Mouse (Mus musculus): ENCODE measurements around the gene Trim62.

The Trim62 gene

DNA sequence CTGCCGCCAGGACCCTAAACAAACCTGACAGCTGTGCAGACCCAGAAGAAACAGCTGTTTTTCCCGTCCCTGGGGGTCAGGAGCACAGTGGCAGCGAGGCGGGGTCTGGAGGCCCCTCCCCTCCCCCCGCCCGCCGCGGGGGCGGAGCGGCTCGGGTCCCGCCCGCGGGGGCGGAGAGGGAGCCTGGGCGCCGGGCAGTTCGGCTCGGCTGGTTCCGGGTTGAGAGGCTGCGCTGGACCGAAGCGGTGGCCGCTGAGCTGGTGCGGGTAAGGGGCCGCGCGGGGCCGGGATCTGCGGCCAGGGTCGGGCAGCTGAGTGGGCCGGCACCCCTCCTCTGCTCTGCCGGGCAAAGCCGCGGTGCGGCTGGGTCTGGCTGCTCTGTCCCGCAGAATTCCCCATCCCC, at the start of gene Trim62:
Gene Trim62, plus strand, starts transcription at position 202 of the 403 bp plus-strand sequence.
- peak; percentile 86 for DNase-seq

DNA sequence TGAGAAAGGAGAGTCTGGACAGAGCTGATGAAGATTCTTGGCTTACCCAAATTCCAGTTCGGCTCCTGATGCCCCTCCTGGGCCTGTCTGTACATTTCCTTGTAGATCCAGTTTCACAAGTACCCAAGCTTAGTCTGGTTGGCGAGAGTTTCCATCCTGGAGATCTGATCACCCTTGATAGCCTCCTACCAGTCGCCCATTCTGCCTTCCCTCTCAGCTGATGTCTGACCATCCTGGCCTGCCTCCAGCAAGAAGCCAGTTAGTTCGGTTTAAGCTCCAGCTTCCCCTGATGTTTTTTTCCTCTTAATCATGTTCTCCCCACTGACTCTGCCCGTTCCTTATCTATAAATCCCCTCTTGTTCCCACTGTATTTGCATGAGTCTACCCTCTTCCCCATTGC, 45.2 kb upstream of the Trim62 start:
- DNase-seq, result no peak

GRCm38 (mm10) chr4:128839811-128840738, 43.3 kb upstream of the Trim62 start:
- no peak for DNase-seq

- DNase-seq, result no peak
Measured at GRCm38 (mm10) chr4:128841259-128841658, 42.1 kb upstream of the Trim62 start.

GRCm38 (mm10) chr4:128844566-128844965, 38.8 kb upstream of the Trim62 start:
- DNase-seq, result no peak

DNA sequence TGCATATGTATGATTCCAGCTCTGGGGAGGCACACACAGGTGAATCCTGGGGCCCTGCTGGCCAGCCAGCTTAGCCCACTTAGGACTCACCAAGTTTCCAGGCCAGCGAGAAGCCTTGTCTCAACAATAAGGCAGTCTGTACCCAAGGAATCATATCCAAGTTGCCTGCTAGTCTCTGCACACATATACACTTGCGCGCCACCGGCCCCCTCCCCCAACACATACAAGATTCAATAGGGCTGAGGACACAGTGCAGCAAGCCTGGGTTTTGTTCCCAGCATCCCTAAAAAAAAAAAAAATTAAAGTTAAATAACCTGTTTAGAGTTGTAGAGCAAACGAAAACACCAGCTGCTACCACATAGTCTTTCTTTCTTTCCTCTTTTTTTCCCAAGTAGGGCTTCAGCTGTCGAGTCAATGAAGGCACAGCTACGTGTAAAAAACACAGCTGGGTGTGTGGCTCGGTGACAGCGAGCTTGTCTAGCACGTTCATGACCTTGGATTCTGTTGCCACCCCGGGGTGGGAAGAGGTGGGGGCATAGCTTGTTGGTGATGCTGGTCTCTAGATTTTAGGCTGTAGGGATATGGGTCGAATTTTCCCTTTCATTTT, 37.9 kb upstream of the Trim62 start:
- no peak for DNase-seq

- no peak for DNase-seq
Measured at GRCm38 (mm10) chr4:128848961-128849360, 34.4 kb upstream of the Trim62 start.

- no peak for DNase-seq
Measured at GRCm38 (mm10) chr4:128849686-128850085, 33.7 kb upstream of the Trim62 start.

GRCm38 (mm10) chr4:128852266-128852887, 31.0 kb upstream of the Trim62 start:
- no peak for DNase-seq

DNA sequence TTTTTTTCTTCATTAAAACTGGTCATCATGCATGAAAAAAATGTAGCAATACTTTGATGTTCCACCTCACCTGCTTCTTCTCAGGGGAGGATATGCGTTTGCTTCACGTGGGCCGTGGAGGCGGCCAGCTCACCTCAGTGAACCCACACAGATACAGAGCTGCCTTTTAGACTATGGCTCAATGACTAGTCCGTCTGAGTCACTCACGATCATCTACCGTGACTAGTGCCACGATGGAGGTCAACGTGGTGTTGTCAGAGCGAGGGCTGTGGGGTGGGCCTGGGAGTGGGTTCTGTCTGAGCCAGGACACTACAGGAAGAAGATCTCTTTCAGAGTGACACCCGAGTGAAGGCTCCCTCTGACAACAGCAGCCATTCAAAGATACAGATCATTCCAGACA, 30.3 kb upstream of the Trim62 start:
- no peak for DNase-seq

DNA sequence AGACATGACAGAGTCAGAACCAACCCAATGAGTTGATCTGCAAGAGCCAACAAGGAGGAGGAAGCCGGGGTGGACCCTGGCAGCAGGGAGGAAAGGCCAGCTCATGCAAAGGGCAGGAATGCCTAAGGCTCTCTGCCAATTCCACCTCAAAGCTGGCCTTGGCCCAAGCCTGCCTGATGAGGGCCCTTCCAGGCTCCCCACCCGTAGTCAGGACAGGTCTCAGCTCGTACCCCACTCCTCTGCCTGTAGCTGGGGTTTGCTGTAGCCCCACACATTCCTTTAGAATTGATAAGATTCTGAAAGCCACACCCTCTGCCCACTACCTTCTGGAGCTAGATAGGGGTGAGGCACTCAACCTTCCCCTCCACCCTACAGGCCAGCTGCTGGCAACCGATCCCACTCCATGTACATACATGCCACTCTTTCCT, 27.8 kb upstream of the Trim62 start:
- no peak for DNase-seq

DNA sequence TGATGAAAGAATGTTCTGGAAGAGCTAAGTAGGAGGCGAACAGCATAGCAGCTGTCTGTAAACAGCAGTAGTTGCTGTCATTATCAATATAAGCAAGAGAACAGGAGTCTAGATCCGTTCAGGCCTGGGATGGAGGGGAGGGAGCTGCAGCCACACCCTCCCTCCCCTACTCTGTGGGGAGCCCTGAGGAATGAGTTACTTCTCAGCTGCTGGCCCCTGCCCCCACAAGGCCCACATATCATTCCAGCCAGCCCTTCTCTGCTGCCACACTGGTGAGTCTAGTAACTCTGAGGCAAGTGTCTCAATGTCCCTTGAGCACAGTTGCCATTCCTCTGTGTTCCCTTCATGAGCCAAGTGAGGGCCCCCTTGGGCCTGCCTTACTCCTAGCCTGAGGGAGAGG, 26.2 kb upstream of the Trim62 start:
- no peak for DNase-seq

DNA sequence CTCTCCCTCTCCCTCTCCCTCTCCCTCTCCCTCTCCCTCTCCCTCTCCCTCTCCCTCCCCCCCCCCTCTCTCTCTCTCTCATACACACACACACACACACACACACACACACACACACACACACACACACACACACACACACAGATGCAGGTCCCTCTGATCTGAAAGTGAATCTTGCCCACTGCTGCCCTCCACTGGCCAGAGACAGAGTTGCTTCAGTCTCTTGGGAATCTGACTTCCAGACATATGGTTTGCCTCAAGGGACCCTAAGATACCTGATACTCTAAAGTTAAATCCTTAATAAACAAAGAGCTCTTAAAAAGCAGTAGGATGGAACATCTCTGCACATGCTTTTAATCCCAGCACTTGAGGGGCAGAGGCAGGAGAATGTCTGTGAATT, 25.2 kb upstream of the Trim62 start:
- peak; percentile 81 for DNase-seq

DNA sequence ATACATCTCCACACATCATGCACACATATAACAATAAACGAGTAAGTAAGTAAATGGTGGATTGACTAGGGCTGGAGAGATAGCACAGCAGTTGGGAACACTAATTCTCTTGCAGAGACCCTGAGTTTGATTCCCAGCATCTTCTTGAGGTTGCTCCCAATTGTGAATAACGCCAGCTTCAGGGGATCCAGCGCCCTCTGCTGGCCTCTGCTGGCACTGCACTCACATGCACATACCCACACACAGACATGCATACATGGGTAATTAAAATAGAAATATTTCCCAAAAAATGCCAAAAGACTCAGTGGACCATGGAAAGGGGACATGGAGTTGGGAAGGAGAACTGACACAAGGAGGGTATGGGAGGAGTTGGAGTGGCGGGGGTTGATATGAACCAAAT, 24.5 kb upstream of the Trim62 start:
- DNase-seq, result no peak

- peak; percentile 22 for DNase-seq
Measured at GRCm38 (mm10) chr4:128872992-128873391, 10.4 kb upstream of the Trim62 start.

DNA sequence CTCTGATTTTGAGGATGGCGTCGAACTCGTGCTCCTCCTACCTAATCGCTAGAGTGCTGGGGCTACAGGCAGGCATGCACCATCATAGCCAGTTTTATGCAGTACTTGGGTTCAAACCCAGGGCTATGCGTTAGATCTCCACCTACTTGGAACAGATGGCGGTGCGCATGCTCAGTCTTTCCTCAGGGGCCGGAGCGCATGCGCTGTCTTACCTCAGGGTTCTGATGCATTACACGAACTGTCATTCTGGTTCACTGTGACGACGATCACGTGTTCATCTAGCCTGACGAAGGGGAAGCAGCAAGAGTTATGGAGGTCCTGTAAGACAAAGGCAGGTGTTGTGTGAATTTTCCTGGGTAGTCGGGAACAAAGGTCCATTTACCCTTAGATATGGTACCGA, 9.3 kb upstream of the Trim62 start:
- DNase-seq, result peak; percentile 58

- no peak for DNase-seq
Measured at GRCm38 (mm10) chr4:128875439-128875838, 7.9 kb upstream of the Trim62 start.

DNA sequence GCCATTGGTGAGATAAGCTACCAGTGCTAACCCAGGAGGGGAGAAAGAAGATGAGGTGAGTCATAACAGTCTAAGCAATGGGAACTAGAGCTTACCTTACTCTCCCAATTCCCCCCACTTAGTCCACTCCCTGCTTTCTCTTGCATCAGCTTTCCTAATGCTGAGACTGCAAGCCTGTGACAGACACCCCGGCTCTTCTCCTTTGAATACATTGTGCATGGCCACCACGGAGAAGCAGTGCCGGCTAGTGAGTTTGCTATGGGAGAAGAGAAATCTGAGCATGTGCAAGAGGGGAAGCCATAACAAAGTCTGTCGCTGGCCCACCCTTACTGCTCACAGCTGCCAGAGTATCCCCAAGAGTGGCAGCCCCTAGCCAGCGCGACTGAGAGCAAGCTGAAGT, 5.9 kb upstream of the Trim62 start:
- DNase-seq, result no peak

GRCm38 (mm10) chr4:128878901-128879491, 4.4 kb upstream of the Trim62 start:
- peak; percentile 32 for DNase-seq

DNA sequence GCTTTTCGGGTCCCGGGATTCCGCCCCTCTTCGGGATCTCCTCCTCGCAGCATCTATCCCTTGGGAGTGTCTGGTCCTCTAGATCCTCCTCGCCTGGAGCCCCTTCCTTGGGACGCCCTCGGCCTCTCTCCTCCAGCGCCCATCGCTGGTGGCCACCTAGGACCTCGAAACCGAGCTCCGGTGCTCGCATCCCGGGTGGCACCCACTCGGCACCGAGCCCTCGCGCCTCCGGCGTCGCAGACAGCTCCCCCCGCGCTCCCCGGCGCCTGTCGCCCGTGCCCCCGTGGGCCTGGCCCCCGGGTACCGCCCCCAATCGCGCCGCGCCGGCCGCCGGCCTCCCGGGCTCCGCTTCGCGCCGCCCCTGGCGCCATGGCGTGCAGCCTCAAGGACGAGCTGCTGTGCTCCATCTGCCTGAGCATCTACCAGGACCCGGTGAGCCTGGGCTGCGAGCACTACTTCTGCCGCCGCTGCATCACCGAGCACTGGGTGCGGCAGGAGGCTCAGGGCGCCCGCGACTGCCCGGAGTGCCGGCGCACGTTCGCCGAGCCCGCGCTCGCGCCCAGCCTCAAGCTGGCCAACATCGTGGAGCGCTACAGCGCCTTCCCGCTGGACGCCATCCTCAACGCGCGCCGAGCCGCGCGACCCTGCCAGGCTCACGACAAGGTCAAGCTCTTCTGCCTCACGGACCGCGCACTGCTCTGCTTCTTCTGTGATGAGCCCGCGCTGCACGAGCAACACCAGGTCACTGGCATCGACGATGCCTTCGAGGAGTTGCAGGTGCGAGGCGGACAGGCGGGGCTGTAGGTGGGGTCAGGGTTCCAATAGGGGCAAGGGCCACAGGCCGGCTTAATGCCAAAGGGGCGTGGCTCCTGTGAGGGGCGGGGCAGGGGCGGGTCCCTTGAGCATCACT, 676 bp downstream of the Trim62 start:
- DNase-seq, result peak; percentile 69

GRCm38 (mm10) chr4:128884711-128885095, 1.3 kb downstream of the Trim62 start:
- DNase-seq, result no peak

DNA sequence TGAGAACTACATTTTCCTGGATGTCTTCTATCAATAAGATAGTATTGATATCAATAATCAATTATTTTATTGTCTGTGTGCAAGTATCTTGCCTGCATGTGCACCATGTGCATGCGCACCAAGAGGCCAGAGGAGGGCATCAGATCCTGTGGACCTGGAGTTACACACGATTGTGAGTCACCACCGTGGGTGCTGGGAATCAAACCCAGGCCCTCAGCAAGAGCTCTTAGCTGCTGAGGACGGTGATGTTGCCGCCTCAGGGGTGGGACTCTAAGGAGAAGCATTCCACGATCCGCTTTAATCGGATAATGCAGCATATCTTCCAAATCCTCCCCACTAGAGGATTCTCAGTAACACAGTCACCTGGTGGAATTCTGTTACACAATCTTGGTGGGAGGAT, 2.2 kb downstream of the Trim62 start:
- no peak for DNase-seq

All from retina, postnatal 1 day (tissue).